Mouse (Mus musculus) gastrocnemius, adult 2 months (tissue): ENCODE measurements around the gene Spry1. TPM values are rescaled to one million over a fixed set of nuclear protein-coding genes. Genes with fewer than 3 reads are reported as not detected.
"Not testable (repeated sequence)": the region's sequence is repeated elsewhere in the genome, so short reads cannot be mapped to it uniquely, and the experiment has no call there.

Experiments
- DNase-seq: peaks from one replicate; pipeline ENCODE4 v3.0.0; 2022
- H3K27ac ChIP-seq: fragments of 200-600 bp; 2 replicates; pipeline ENCODE4 v1.8.1; 2022; ENCODE audit warnings: mild to moderate bottlenecking
- H3K4me3 ChIP-seq: fragments of 200-600 bp; 2 replicates; pipeline ENCODE4 v1.8.1; 2022; ENCODE audit warnings: mild to moderate bottlenecking, moderate library complexity
- CTCF ChIP-seq: fragments of 200-600 bp; IDR thresholded peaks from 2 replicates; pipeline ENCODE4 v1.8.1; 2022; ENCODE audit warnings: antibody characterized with exemption, mild to moderate bottlenecking, moderate library complexity
- intact Hi-C: fragments of 180-260 bp; cut with DNase I; formaldehyde crosslinking; loops from one replicate; pipeline ENCODE4 v1.15.1; 2025
- long read RNA-seq, 2 experiments: library from polyadenylated mRNA; stranded (forward); transcript quantifications; one replicate each; pipeline ENCODE4 v2.0.0; 2021
- total RNA-seq, 2 experiments: library from RNA; stranded (reverse); gene quantifications; 2 replicates each; pipeline ENCODE4 v1.2.3; 2021

The Spry1 gene
- 10 to 100 TPM; 12.3 to 21.8 TPM for total RNA-seq
- long read RNA-seq, experiment 1, transcript Spry1-201 (3 exons, 2,481 nt), result major isoform, 22 of 43 reads
- long read RNA-seq, experiment 1, transcript Spry1-203 (3 exons, 2,451 nt), result minor isoform, 16 of 43 reads
- long read RNA-seq, experiment 1, partial matches to known transcripts, result 0 of 43 reads
- long read RNA-seq, experiment 1, other reads (novel, unspliced or antisense), result 2 of 43 reads
- long read RNA-seq, experiment 2, transcript Spry1-201 (3 exons, 2,481 nt), result major isoform, 19 of 31 reads
- long read RNA-seq, experiment 2, transcript Spry1-203 (3 exons, 2,451 nt), result minor isoform, 9 of 31 reads
- long read RNA-seq, experiment 2, partial matches to known transcripts, result 1 of 31 reads
- long read RNA-seq, experiment 2, other reads (novel, unspliced or antisense), result 2 of 31 reads

DNA sequence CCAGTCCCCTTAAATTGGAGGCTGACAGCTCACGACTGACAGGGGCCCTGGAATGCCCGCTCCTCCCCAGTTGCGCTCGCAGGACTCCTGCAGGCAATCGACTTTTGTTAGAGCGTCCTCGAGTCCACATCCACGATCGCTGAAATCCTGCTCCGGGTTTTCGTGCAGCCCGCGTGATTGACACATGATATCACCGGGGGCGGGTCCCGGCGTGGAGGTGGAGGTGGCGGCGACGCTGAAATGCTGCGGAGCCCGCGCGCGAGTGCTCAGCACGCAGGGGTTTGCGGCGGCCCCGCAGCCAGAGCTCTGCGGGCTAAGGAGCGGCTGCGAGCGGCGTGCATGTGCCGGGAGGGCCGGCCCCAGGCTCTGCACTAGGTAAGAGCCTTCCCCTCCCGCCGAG, at the start of gene Spry1:
Gene Spry1, plus strand, starts transcription at position 258 of the 400 bp plus-strand sequence.
- TF ChIP-seq CTCF, result peak; percentile 17; the same call in 1 of the 2 replicates
- DNase-seq, result peak; percentile 94
- peak within 1 kb of the TSS; percentile 84 for H3K4me3 ChIP-seq
- H3K27ac ChIP-seq, result peak within 1 kb of the TSS; percentile 92
- intact Hi-C loops, result loop anchor here (2.0 to 5.0 kb wide), 5 partner anchors 128 to 563 kb away; no protein-coding TSS in a partner anchor

DNA sequence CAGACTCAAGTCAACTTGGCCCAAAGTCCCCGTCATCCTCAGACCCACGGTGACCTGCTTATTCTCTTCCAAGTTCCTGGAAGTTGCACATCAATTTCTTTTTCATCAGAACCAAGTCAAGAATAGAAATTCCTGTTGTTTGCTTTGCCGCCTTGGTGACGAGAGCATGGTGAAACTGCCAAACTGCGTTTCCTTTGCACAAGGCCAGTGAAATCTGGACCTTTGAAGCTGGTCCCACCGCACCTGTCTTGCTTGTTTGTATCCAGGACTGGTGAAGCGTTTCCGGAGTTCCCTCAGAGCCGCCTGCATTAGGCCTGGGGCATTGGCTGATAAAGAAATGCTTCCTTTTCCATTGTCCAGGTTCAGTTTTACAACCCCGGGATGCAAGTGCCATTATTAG, 44.0 kb upstream of the Spry1 start:
- intact Hi-C loops, result no loop called here
- TF ChIP-seq CTCF, result no peak
- Histone ChIP-seq H3K27ac (peak overlapping the region; percentile 21; the same call in 1 of the 2 replicates), H3K4me3 (no peak overlapping the region)
- peak; percentile 39 for DNase-seq

DNA sequence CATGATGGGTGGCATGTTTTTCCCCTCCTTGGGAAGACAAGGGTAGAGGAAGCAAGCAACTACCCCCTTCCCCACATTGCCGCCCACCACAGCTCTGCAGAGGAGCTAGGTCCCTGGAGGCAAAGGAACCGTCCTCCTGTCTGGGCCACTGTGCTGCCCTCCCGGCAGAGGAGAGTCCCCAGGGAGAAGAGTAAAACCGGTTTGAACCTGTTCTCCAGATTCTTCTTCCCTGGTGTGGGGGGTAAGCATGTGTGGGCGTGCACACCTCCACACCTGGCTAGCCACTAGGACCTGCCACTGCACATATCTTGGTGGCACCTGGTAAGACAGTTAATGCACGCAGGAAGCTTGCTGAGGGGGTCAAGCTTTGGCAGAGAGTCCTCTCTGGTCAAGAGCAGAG, 43.2 kb upstream of the Spry1 start:
- intact Hi-C loops, result no loop called here
- peak overlapping the region; percentile 25 for H3K27ac ChIP-seq
- no peak for TF ChIP-seq CTCF
- H3K4me3 ChIP-seq, result no peak overlapping the region
- DNase-seq, result no peak

DNA sequence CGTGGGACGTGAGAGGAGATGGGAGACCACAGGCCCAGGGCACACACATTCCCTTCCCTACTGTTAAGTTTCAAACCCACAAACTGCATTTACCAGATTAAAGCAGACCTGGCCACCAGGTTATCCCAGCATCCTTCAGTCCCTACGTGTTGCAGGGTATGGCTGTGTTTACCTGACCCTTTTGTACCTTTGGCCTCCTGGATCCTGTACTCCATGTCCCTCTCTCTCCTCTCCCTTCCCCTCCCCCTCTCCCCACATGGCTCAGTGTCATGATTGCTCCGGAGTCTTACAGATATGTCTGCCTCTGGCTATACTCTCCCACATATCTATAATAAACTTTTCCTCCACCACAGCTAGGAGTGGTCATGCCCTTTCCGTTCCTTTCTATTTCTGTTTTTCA, 42.5 kb upstream of the Spry1 start:
- Histone ChIP-seq H3K4me3 (no peak overlapping the region), H3K27ac (no peak overlapping the region)
- no peak for TF ChIP-seq CTCF
- intact Hi-C loops, result no loop called here
- no peak for DNase-seq

DNA sequence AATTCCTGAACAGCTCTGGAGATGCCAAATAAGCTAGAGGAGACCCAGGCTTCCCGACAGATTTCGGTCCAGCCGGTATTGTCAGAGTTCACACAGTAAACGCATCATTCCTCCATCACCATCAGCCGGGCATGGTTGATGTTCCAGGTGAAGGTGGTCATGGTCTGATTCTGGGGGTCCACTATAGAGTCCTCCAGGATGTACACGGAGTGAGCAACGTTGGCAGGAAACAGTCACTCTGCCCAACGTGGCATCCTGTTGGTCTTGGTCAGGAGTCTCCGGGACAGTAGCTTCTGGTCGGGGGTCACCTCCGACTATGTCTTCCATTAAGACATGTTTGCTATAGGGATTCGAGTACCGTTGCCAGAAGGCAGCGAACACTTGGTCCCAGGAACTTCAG, 40.1 kb upstream of the Spry1 start:
- H3K27ac ChIP-seq, intact Hi-C loops, DNase-seq, H3K4me3 ChIP-seq: not testable (repeated sequence)

DNA sequence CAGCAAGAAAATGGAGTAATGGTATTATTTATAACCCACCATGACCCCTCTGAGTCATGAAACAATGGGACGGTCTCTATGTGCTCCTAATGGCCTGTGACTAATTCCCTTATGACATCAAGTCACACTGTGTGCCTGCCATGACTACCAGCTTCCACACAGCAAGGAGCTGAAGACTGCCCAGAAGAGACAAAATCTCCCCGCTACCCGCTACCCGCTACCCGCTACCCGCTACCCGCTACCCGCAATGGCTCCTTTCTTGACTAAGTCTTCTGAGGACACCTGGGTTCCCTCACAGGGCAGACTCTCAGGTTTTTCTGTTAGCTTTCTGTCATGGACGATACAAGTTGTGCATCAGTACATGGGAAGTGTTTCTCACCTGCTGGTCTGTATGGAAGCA, 37.4 kb upstream of the Spry1 start:
- intact Hi-C loops, result no loop called here
- TF ChIP-seq CTCF, result no peak
- Histone ChIP-seq H3K27ac (no peak overlapping the region), H3K4me3 (no peak overlapping the region)
- DNase-seq, result no peak

DNA sequence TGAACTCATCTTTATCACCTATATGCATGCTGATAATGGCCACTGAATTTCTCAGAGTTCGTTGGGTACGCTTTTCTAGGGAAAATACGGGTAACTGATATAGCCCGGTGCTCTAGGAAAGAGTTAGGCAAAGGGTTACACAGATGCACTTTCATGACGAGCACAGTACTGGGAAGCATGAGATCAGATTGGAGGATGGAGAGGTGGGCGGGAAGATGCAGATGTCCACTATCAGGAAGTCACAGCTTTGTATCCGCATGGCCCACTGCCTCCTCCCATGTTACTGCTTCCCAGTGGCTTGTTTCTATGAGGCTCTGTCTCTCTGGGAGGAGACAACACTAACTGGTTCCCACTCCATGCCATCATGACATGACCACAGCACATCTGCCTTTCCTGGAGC, 36.9 kb upstream of the Spry1 start:
- peak overlapping the region; percentile 16; the same call in 1 of the 2 replicates for H3K27ac ChIP-seq
- no peak for TF ChIP-seq CTCF
- no peak for DNase-seq
- H3K4me3 ChIP-seq, result no peak overlapping the region
- intact Hi-C loops, result no loop called here

DNA sequence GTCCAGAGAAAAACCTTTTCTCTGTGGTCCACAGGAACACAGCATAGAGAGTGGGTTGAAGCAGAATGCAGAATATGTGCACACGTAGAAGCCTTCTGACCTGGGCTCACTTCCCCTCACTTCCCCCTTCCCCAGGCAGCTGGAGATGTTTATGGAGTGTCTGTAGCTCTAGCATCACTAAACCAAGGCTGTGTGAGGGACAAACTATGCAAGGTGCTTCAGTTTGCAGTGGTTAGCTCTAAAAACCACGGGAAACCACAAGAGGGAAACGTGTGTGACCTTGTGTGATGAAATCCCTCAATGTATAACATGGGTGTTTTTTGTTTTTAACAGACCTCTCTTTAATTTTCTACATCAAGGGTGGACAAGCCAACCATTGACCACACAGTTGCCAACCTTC, 36.2 kb upstream of the Spry1 start:
- intact Hi-C loops, result no loop called here
- no peak for TF ChIP-seq CTCF
- no peak overlapping the region for H3K4me3 ChIP-seq
- H3K27ac ChIP-seq, result peak overlapping the region; percentile 79
- no peak for DNase-seq

DNA sequence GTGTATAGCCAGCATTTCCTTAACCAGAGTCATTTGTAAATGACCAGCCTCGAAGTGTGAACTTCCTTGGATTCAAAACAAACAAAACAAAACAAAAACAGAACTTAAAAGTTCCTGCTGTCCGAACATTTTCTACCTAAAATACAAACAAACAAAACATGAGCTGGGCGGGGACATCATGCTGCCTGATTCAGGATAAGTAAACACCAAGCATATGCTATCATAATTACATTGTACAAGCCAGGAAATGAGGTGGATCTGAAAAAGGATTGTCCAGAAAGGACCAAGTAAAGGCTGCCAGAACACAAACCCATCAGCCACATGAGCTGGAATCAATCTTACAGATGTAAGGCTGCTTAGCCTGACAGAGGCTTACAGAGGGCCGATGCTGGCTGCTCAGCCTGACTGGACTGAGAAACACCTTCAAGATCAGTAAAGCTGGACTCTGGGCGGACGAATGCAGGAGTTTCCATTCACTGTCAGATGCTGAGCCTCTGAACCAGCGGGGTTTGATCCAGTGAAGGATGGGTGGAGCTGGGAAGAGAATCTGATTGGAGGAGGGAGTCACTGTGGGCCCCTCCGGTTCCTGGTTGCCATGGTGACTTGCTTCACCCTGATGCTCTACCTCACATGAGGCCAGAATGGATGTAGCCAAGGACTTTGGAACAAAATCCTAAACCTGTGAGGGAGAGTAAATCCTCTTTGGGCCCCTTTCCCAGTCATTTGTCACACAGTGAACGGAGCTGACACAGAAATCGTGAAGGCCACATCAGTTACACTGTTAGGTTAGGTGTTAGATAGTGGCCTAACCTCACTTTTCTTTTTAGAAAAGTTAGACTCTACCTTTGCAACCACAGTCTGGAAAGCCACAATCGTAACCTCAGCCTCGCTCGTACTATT, 34.5 kb upstream of the Spry1 start:
- intact Hi-C loops, result no loop called here
- peak overlapping the region; percentile 79 for H3K27ac ChIP-seq
- H3K4me3 ChIP-seq, result peak overlapping the region; percentile 30; the same call in 1 of the 2 replicates
- no peak for TF ChIP-seq CTCF
- peak; percentile 28 for DNase-seq

DNA sequence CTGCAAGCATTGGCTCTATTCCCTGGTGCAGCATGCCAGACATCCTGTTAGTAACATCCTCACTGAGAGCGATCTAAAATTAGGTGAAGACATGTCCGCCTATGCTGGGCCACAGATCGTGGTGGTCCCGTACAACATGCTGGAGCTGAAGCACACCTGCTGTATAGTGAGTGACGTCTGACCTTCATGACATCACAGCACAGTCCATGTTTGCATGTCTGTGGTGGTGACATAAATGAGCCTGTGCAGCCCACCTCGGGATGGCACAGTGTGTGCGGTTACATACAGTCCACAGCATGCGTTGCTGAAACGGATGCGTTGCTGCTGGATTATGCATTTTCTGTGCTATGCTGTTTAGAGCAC, 33.9 kb upstream of the Spry1 start:
- peak; percentile 47 for DNase-seq
- intact Hi-C loops, result no loop called here
- TF ChIP-seq CTCF, result no peak
- Histone ChIP-seq H3K27ac (peak overlapping the region; percentile 79), H3K4me3 (peak overlapping the region; percentile 30; the same call in 1 of the 2 replicates)

DNA sequence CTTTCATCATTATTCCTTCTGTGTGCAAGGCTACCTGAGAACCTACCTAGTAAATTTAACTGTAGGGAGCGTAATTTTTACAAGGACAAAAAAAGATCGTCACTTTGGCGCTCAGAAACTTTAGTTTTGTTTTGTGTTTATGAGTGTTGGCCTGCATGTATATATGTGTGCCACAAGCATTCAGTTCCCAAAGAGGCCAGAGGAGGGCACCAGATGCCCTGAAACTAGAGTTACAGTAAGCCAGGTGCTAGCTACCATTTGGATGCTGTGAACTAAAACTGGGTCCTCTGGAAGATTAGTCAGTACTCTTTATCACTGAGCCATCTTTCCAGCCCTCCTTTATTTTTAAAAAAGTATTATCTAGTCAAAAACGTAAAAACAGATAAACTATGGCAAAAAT, 30.8 kb upstream of the Spry1 start:
- intact Hi-C loops, result no loop called here
- Histone ChIP-seq H3K4me3 (no peak overlapping the region), H3K27ac (no peak overlapping the region)
- DNase-seq, result no peak
- TF ChIP-seq CTCF, result peak; percentile 49

DNA sequence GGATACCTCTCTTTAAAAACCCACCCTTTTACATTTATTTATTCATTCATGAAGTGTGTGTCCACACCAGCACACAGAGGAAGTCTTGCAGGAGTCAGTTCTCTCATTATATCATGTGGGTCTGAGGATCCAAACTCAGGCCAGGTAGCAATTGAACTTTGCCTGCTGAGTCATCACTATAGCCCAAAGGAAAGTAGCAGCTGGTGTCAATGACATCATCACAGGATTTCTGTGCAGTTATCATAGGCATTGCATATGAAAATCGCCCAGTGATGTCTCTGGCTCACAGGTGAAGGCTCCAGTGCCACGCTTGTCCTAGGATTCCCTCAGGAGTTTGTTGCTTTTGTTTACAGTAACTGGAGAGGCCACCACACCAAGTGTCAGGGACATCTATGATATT, 29.1 kb upstream of the Spry1 start:
- no peak for DNase-seq
- intact Hi-C loops, result no loop called here
- no peak for TF ChIP-seq CTCF
- Histone ChIP-seq H3K27ac (no peak overlapping the region), H3K4me3 (no peak overlapping the region)

DNA sequence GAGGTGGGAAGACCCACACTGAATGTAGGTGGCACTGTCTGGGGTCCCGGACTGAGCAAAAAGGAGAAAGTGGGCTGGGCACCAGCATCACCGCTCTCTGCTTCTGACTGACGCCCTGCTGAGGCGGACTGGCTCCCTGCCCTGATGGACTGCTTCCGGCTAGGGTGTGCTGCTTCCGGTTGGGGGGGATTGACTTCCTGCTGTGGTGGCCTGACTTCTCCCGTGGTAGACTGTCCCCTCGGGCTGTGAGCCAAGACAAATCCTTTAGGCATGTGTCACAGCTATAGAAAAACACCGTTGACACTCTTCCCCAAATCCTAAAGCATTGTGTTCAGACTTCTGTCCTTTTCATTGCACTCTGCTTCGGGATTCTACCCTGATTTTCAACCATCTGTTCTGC, 26.0 kb upstream of the Spry1 start:
- DNase-seq, result peak; percentile 46
- intact Hi-C loops, result no loop called here
- TF ChIP-seq CTCF, result no peak
- Histone ChIP-seq H3K4me3 (no peak overlapping the region), H3K27ac (0 out of 2 replicates have a peak overlapping the region, but pooled peaks have one; percentile 16)
